Mouse (Mus musculus) C2C12 (cell line): ENCODE data around the gene Fzd7.

Experiments used
- CTCF ChIP-seq: IDR thresholded peaks from one replicate; pipeline ENCODE4 v1.5.1; 2011; ENCODE audit not compliant: control insufficient read depth, insufficient read depth, insufficient read length
- USF1 ChIP-seq: IDR thresholded peaks from one replicate; pipeline ENCODE4 v1.6.1; 2011; ENCODE audit warnings: low read depth, mild to moderate bottlenecking, control low read depth, moderate library complexity

DNA sequence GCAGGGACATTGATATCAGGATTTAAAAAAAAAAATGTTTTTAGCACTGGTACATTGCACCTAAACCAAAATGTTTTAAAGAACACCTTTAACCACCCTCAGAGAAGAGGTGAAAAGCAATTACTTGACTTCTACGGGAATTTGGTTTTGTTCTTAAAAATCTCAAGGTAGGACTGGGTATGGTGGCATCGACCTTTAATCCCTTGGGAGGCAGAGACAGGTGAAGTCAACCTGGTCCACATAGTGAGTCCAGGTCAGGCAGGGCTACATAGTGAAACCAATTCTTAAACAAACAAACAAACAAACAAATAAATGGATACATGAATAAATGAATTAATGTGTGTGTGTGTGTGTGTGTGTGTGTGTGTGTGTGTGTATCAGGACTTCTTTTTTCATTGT, 22.1 kb downstream of the Fzd7 start:
- TF ChIP-seq CTCF (no peak), USF1 (no peak)
